Mouse (Mus musculus) intestine, embryonic 16.5 days (tissue): ENCODE measurements around the gene Syp. TPM values are rescaled to one million over a fixed set of nuclear protein-coding genes. Genes with fewer than 3 reads are reported as not detected.
A peak's percentile ranks its signal among the peaks of the same experiment; 100 is the strongest.

Source experiments
- ATAC-seq: fragments of 200-750 bp; cut with Nextera tagmentation; 2 replicates; pipeline ENCODE4 v1.8.0; 2017; ENCODE audit warnings: moderate TSS enrichment, moderate library complexity
- H3K27ac ChIP-seq: fragments of 300-500 bp; sonication (generic); 2 replicates; pipeline ENCODE4 v1.5.1; 2014; ENCODE audit warnings: mild to moderate bottlenecking, low read length
- H3K27me3 ChIP-seq: fragments of 300-500 bp; sonication (generic); replicated peaks from 2 replicates; pipeline ENCODE4 v1.6.1; 2014; ENCODE audit warnings: low read length, control low read depth, mixed read lengths; ENCODE audit not compliant: control insufficient read depth, insufficient read depth
- H3K36me3 ChIP-seq: fragments of 300-500 bp; sonication (generic); 2 replicates; pipeline ENCODE4 v1.6.1; 2014; ENCODE audit warnings: low read length, control low read depth; ENCODE audit not compliant: control insufficient read depth, insufficient read depth
- H3K4me1 ChIP-seq: fragments of 300-500 bp; sonication (generic); 2 replicates; pipeline ENCODE4 v1.6.1; 2014; ENCODE audit warnings: low read length, control low read depth, mixed read lengths; ENCODE audit not compliant: control insufficient read depth, insufficient read depth
- H3K4me2 ChIP-seq: fragments of 300-500 bp; sonication (generic); 2 replicates; pipeline ENCODE4 v1.6.1; 2014; ENCODE audit warnings: low read depth, low read length, control low read depth
- H3K4me3 ChIP-seq: fragments of 300-500 bp; sonication (generic); 2 replicates; pipeline ENCODE4 v1.5.1; 2014; ENCODE audit warnings: mild to moderate bottlenecking, low read length
- H3K9ac ChIP-seq: fragments of 300-500 bp; sonication (generic); 2 replicates; pipeline ENCODE4 v1.6.1; 2014; ENCODE audit warnings: low read depth, low read length
- H3K9me3 ChIP-seq: fragments of 300-500 bp; sonication (generic); 2 replicates; pipeline ENCODE4 v1.6.1; 2016; ENCODE audit warnings: low read length, control low read depth; ENCODE audit not compliant: control insufficient read depth
- WGBS: fragments of 180-500 bp; shearing (Covaris S2); extraction: QIAGEN DNeasy Blood & Tissue Kit; methylation state at CpG from one replicate; pipeline ENCODE4 v1.1.7; 2014; 5-methylcytosine and 5-hydroxymethylcytosine counted together
- polyA plus RNA-seq: library from polyadenylated mRNA; unstranded; fragments of >200 nt; fragmentation: Nextera tagmentation; extraction: Ambion mirVana; gene quantifications from 2 replicates; pipeline ENCODE4 v1.2.1, GENCODE M21; 2015

Syp gene
- polyA plus RNA-seq, 1 experiment from 2014 or later = 6.0 TPM

- Histone ChIP-seq H3K27ac (no peak overlapping the region), H3K27me3 (no peaks in the 10 kb centered on the region), H3K4me1 (no peaks in the 10 kb centered on the region), H3K9me3 (no peaks in the 10 kb centered on the region), H3K9ac (no peak overlapping the region), H3K4me3 (no peak overlapping the region), H3K4me2 (no peak overlapping the region), H3K36me3 (no peaks in the 10 kb centered on the region)
- no peak for ATAC-seq
- 57% methylated on average over 3 of the region's 3 CpGs for WGBS
Observed at GRCm38 (mm10) chrX:7690486-7690885, 52.2 kb downstream of the Syp start.

- no peaks in the 10 kb centered on the region for H3K27me3 ChIP-seq
- no peak overlapping the region for H3K27ac ChIP-seq
- no peaks in the 10 kb centered on the region for H3K4me1 ChIP-seq
- no peaks in the 10 kb centered on the region for H3K9me3 ChIP-seq
- no peak for ATAC-seq
- 39% methylated on average over 4 of the region's 4 CpGs for WGBS
- no peak overlapping the region for H3K9ac ChIP-seq
- no peaks in the 10 kb centered on the region for H3K36me3 ChIP-seq
- no peak overlapping the region for H3K4me2 ChIP-seq
- no peak overlapping the region for H3K4me3 ChIP-seq
Observed at GRCm38 (mm10) chrX:7692862-7693261, 54.6 kb downstream of the Syp start.

GRCm38 (mm10) chrX:7696520-7696919 lies 58.2 kb downstream of the Syp start:
- no peaks in the 10 kb centered on the region for H3K27me3 ChIP-seq
- H3K4me2 ChIP-seq = peak overlapping the region; percentile 8; the same call in 1 of the 2 replicates
- no peaks in the 10 kb centered on the region for H3K9me3 ChIP-seq
- WGBS = 42% methylated on average over 6 of the region's 6 CpGs
- peak; percentile 61 for ATAC-seq
- H3K4me3 ChIP-seq = no peak overlapping the region
- no peaks in the 10 kb centered on the region for H3K36me3 ChIP-seq
- no peaks in the 10 kb centered on the region; the same call in 1 of the 2 replicates for H3K4me1 ChIP-seq
- no peak overlapping the region for H3K27ac ChIP-seq
- no peak overlapping the region for H3K9ac ChIP-seq

GRCm38 (mm10) chrX:7696954-7697381 lies 58.7 kb downstream of the Syp start, which contains the start of gene Gpkow:
Gpkow (plus strand) TSS chrX:7697131.
- WGBS = 11% methylated on average over 33 of the region's 33 CpGs
- Histone ChIP-seq H3K9me3 (no peaks in the 10 kb centered on the region), H3K9ac (peak within 1 kb of the TSS; percentile 71), H3K27ac (0 out of 2 replicates have a peak within 1 kb of the TSS, but pooled peaks have one; percentile 12), H3K36me3 (no peaks in the 10 kb centered on the region), H3K27me3 (no peaks in the 10 kb centered on the region), H3K4me1 (no peaks in the 10 kb centered on the region; the same call in 1 of the 2 replicates), H3K4me2 (peak within 1 kb of the TSS; percentile 53), H3K4me3 (peak within 1 kb of the TSS; percentile 62)
- ATAC-seq = peak; percentile 97

Other genes starting within 250 kb of the Syp start
- 0.23 TPM in 1 of 2 replicates, not detected in the other for gene Foxp3, start 64.8 kb upstream of the Syp start, polyA plus RNA-seq
- 0.76 and 1.3 TPM in 2 replicates for gene Ppp1r3f, start 64.2 kb upstream of the Syp start, polyA plus RNA-seq
- 36.1 and 38.4 TPM in 2 replicates for gene Ccdc22, start 33.0 kb upstream of the Syp start, polyA plus RNA-seq
- gene Cacna1f, start 31.4 kb upstream of the Syp start, polyA plus RNA-seq = 0.02 TPM in 1 of 2 replicates, not detected in the other
- gene Prickle3, start 18.8 kb downstream of the Syp start, polyA plus RNA-seq = 7.6 TPM in 2 replicates
- gene Plp2, start 32.9 kb downstream of the Syp start, polyA plus RNA-seq = 187 and 205 TPM in 2 replicates
- gene Magix, start 42.8 kb downstream of the Syp start, polyA plus RNA-seq = 0.71 and 0.93 TPM in 2 replicates
- gene Gpkow, start 58.7 kb downstream of the Syp start, polyA plus RNA-seq = 28.0 and 29.5 TPM in 2 replicates
- gene Wdr45, start 75.9 kb downstream of the Syp start, polyA plus RNA-seq = 25.8 and 26.6 TPM in 2 replicates
- gene Gm45208, start 83.8 kb downstream of the Syp start, polyA plus RNA-seq = 0.37 TPM in 1 of 2 replicates, not detected in the other
- gene Praf2, start 90.0 kb downstream of the Syp start, polyA plus RNA-seq = 59.7 and 60.8 TPM in 2 replicates
- 9.2 and 12.0 TPM in 2 replicates for gene Ccdc120, start 112.4 kb downstream of the Syp start, polyA plus RNA-seq
- gene Tfe3, start 124.1 kb downstream of the Syp start, polyA plus RNA-seq = 19.2 and 21.2 TPM in 2 replicates
- gene Gripap1, start 151.3 kb downstream of the Syp start, polyA plus RNA-seq = 36.6 and 37.5 TPM in 2 replicates
- gene Kcnd1, start 183.8 kb downstream of the Syp start, polyA plus RNA-seq = 1.2 and 1.3 TPM in 2 replicates
- 25.9 and 27.7 TPM in 2 replicates for gene Otud5, start 202.9 kb downstream of the Syp start, polyA plus RNA-seq
- gene Pim2, start 239.8 kb downstream of the Syp start, polyA plus RNA-seq = 13.6 and 15.3 TPM in 2 replicates
- gene Slc35a2, start 245.6 kb downstream of the Syp start, polyA plus RNA-seq = 46.5 and 50.8 TPM in 2 replicates